Mouse (Mus musculus): ENCODE results near the gene A630001G21Rik. TPM values are rescaled to one million over a fixed set of nuclear protein-coding genes. Genes with fewer than 3 reads are reported as not detected.

Gene A630001G21Rik
- polyA plus RNA-seq, 1 experiment from 2014 or later = 1.3 TPM

- H3K4me2 ChIP-seq (ENCODE audit: low read depth, low read length, severe bottlenecking) = no peak overlapping the region
- no peaks in the 10 kb centered on the region for H3K4me1 ChIP-seq (replicated peaks; ENCODE audit: control insufficient read depth, insufficient read depth, low read length)
- WGBS = 79% methylated on average over 2 of the region's 2 CpGs
- H3K4me3 ChIP-seq (ENCODE audit: low read depth, low read length) = no peak overlapping the region
- DNase-seq (ENCODE audit: low spot score) (no peak), ATAC-seq (replicated peaks; ENCODE audit: low FRiP score) (no peak)
- H3K9me3 ChIP-seq (ENCODE audit: control insufficient read depth, low read length) = no peaks in the 10 kb centered on the region; the same call in 1 of the 2 replicates
- no peaks in the 10 kb centered on the region for H3K27me3 ChIP-seq (ENCODE audit: control insufficient read depth, insufficient read depth, low read length)
- no peak overlapping the region for H3K9ac ChIP-seq (ENCODE audit: low read length)
- no peaks in the 10 kb centered on the region for H3K36me3 ChIP-seq (ENCODE audit: control insufficient read depth, insufficient read depth, low read length)
- no peak overlapping the region for H3K27ac ChIP-seq (ENCODE audit: low read depth, low read length)
Measured at GRCm38 (mm10) chr1:85749829-85750228, 28.6 kb downstream of the A630001G21Rik start.

GRCm38 (mm10) chr1:85746511-85746910, 31.9 kb downstream of the A630001G21Rik start:
- H3K27ac ChIP-seq (ENCODE audit: low read depth, low read length) = no peak overlapping the region
- no peaks in the 10 kb centered on the region for H3K36me3 ChIP-seq (ENCODE audit: control insufficient read depth, insufficient read depth, low read length)
- DNase-seq (ENCODE audit: low spot score) (no peak), ATAC-seq (replicated peaks; ENCODE audit: low FRiP score) (no peak)
- no peak overlapping the region for H3K4me3 ChIP-seq (ENCODE audit: low read depth, low read length)
- H3K4me2 ChIP-seq (ENCODE audit: low read depth, low read length, severe bottlenecking) = no peak overlapping the region
- 0 out of 2 replicates have a peak, but pooled peaks cover 3% of the 10 kb centered on the region for H3K4me1 ChIP-seq (replicated peaks; ENCODE audit: control insufficient read depth, insufficient read depth, low read length)
- no peak overlapping the region for H3K9ac ChIP-seq (ENCODE audit: low read length)
- 86% methylated on average over 5 of the region's 5 CpGs for WGBS
- no peaks in the 10 kb centered on the region for H3K27me3 ChIP-seq (ENCODE audit: control insufficient read depth, insufficient read depth, low read length)
- no peaks in the 10 kb centered on the region; the same call in 1 of the 2 replicates for H3K9me3 ChIP-seq (ENCODE audit: control insufficient read depth, low read length)

GRCm38 (mm10) chr1:85744539-85744938, 33.9 kb downstream of the A630001G21Rik start:
- DNase-seq (ENCODE audit: low spot score) (no peak), ATAC-seq (replicated peaks; ENCODE audit: low FRiP score) (no peak)
- Histone ChIP-seq H3K27me3 (ENCODE audit: control insufficient read depth, insufficient read depth, low read length) (no peaks in the 10 kb centered on the region), H3K4me3 (ENCODE audit: low read depth, low read length) (no peak overlapping the region), H3K36me3 (ENCODE audit: control insufficient read depth, insufficient read depth, low read length) (no peaks in the 10 kb centered on the region), H3K4me2 (ENCODE audit: low read depth, low read length, severe bottlenecking) (no peak overlapping the region), H3K9me3 (ENCODE audit: control insufficient read depth, low read length) (no peaks in the 10 kb centered on the region; the same call in 1 of the 2 replicates), H3K27ac (ENCODE audit: low read depth, low read length) (no peak overlapping the region), H3K4me1 (replicated peaks; ENCODE audit: control insufficient read depth, insufficient read depth, low read length) (0 out of 2 replicates have a peak, but pooled peaks cover 3% of the 10 kb centered on the region), H3K9ac (ENCODE audit: low read length) (no peak overlapping the region)
- 94% methylated on average over 3 of the region's 3 CpGs for WGBS

- DNase-seq (ENCODE audit: low spot score) (no peak), ATAC-seq (replicated peaks; ENCODE audit: low FRiP score) (peak; percentile 87)
- Histone ChIP-seq H3K9me3 (ENCODE audit: control insufficient read depth, low read length) (peaks cover 2% of the 10 kb centered on the region; the same call in 1 of the 2 replicates), H3K4me1 (replicated peaks; ENCODE audit: control insufficient read depth, insufficient read depth, low read length) (0 out of 2 replicates have a peak, but pooled peaks cover 3% of the 10 kb centered on the region), H3K4me2 (ENCODE audit: low read depth, low read length, severe bottlenecking) (no peak overlapping the region), H3K4me3 (ENCODE audit: low read depth, low read length) (no peak overlapping the region), H3K27me3 (ENCODE audit: control insufficient read depth, insufficient read depth, low read length) (no peaks in the 10 kb centered on the region), H3K27ac (ENCODE audit: low read depth, low read length) (0 out of 2 replicates have a peak overlapping the region, but pooled peaks have one; percentile 8), H3K9ac (ENCODE audit: low read length) (no peak overlapping the region), H3K36me3 (ENCODE audit: control insufficient read depth, insufficient read depth, low read length) (no peaks in the 10 kb centered on the region)
- 4% methylated on average over 2 of the region's 2 CpGs for WGBS
Measured at GRCm38 (mm10) chr1:85742916-85743505, 35.4 kb downstream of the A630001G21Rik start.

GRCm38 (mm10) chr1:85742333-85742732, 36.1 kb downstream of the A630001G21Rik start:
- Histone ChIP-seq H3K4me3 (ENCODE audit: low read depth, low read length) (no peak overlapping the region), H3K9me3 (ENCODE audit: control insufficient read depth, low read length) (peaks cover 2% of the 10 kb centered on the region; the same call in 1 of the 2 replicates), H3K9ac (ENCODE audit: low read length) (no peak overlapping the region), H3K36me3 (ENCODE audit: control insufficient read depth, insufficient read depth, low read length) (no peaks in the 10 kb centered on the region), H3K4me2 (ENCODE audit: low read depth, low read length, severe bottlenecking) (no peak overlapping the region), H3K27ac (ENCODE audit: low read depth, low read length) (0 out of 2 replicates have a peak overlapping the region, but pooled peaks have one; percentile 39), H3K27me3 (ENCODE audit: control insufficient read depth, insufficient read depth, low read length) (no peaks in the 10 kb centered on the region), H3K4me1 (replicated peaks; ENCODE audit: control insufficient read depth, insufficient read depth, low read length) (0 out of 2 replicates have a peak, but pooled peaks cover 3% of the 10 kb centered on the region)
- DNase-seq (ENCODE audit: low spot score) = no peak
- 0 out of 2 replicates have a peak, but pooled peaks have one; percentile 22 for ATAC-seq (replicated peaks; ENCODE audit: low FRiP score)
- WGBS = 66% methylated on average over 5 of the region's 5 CpGs

GRCm38 (mm10) chr1:85740923-85741322, 37.5 kb downstream of the A630001G21Rik start:
- DNase-seq (ENCODE audit: low spot score) (no peak), ATAC-seq (replicated peaks; ENCODE audit: low FRiP score) (no peak)
- Histone ChIP-seq H3K4me3 (ENCODE audit: low read depth, low read length) (no peak overlapping the region), H3K9me3 (ENCODE audit: control insufficient read depth, low read length) (peaks cover 2% of the 10 kb centered on the region; the same call in 1 of the 2 replicates), H3K36me3 (ENCODE audit: control insufficient read depth, insufficient read depth, low read length) (no peaks in the 10 kb centered on the region), H3K27me3 (ENCODE audit: control insufficient read depth, insufficient read depth, low read length) (no peaks in the 10 kb centered on the region), H3K4me2 (ENCODE audit: low read depth, low read length, severe bottlenecking) (no peak overlapping the region), H3K4me1 (replicated peaks; ENCODE audit: control insufficient read depth, insufficient read depth, low read length) (0 out of 2 replicates have a peak, but pooled peaks cover 3% of the 10 kb centered on the region), H3K27ac (ENCODE audit: low read depth, low read length) (no peak overlapping the region), H3K9ac (ENCODE audit: low read length) (no peak overlapping the region)
- WGBS = 86% methylated on average over 6 of the region's 6 CpGs

- Histone ChIP-seq H3K27me3 (ENCODE audit: control insufficient read depth, insufficient read depth, low read length) (no peaks in the 10 kb centered on the region), H3K36me3 (ENCODE audit: control insufficient read depth, insufficient read depth, low read length) (no peaks in the 10 kb centered on the region), H3K4me1 (replicated peaks; ENCODE audit: control insufficient read depth, insufficient read depth, low read length) (0 out of 2 replicates have a peak, but pooled peaks cover 3% of the 10 kb centered on the region), H3K27ac (ENCODE audit: low read depth, low read length) (no peak overlapping the region), H3K4me3 (ENCODE audit: low read depth, low read length) (no peak overlapping the region), H3K9me3 (ENCODE audit: control insufficient read depth, low read length) (peaks cover 2% of the 10 kb centered on the region; the same call in 1 of the 2 replicates), H3K9ac (ENCODE audit: low read length) (no peak overlapping the region), H3K4me2 (ENCODE audit: low read depth, low read length, severe bottlenecking) (no peak overlapping the region)
- ATAC-seq (replicated peaks; ENCODE audit: low FRiP score) (no peak), DNase-seq (ENCODE audit: low spot score) (no peak)
Measured at GRCm38 (mm10) chr1:85739819-85740218, 38.6 kb downstream of the A630001G21Rik start.

- peaks cover 2% of the 10 kb centered on the region; the same call in 1 of the 2 replicates for H3K9me3 ChIP-seq (ENCODE audit: control insufficient read depth, low read length)
- no peak overlapping the region for H3K9ac ChIP-seq (ENCODE audit: low read length)
- no peaks in the 10 kb centered on the region for H3K27me3 ChIP-seq (ENCODE audit: control insufficient read depth, insufficient read depth, low read length)
- 93% methylated on average over 4 of the region's 4 CpGs for WGBS
- no peak overlapping the region for H3K4me3 ChIP-seq (ENCODE audit: low read depth, low read length)
- ATAC-seq (replicated peaks; ENCODE audit: low FRiP score) = no peak
- H3K27ac ChIP-seq (ENCODE audit: low read depth, low read length) = no peak overlapping the region
- DNase-seq (ENCODE audit: low spot score) = no peak
- H3K4me1 ChIP-seq (replicated peaks; ENCODE audit: control insufficient read depth, insufficient read depth, low read length) = 0 out of 2 replicates have a peak, but pooled peaks cover 3% of the 10 kb centered on the region
- H3K4me2 ChIP-seq (ENCODE audit: low read depth, low read length, severe bottlenecking) = no peak overlapping the region
- no peaks in the 10 kb centered on the region for H3K36me3 ChIP-seq (ENCODE audit: control insufficient read depth, insufficient read depth, low read length)
Measured at GRCm38 (mm10) chr1:85739000-85739399, 39.4 kb downstream of the A630001G21Rik start.
